Mouse (Mus musculus): ENCODE data around the gene Cd5l. TPM values are rescaled to one million over a fixed set of nuclear protein-coding genes. Genes with fewer than 3 reads are reported as not detected.
A peak's percentile ranks its signal among the peaks of the same experiment; 100 is the strongest.

The Cd5l gene
- total and polyA plus RNA-seq, 3 experiments, result 0.11 to 0.17 (median 0.11) TPM

GRCm38 (mm10) chr3:87383308-87383707 lies 25.6 kb downstream of the Cd5l start:
- TF ChIP-seq MYC (IDR thresholded peaks at IDR 0.05; ENCODE audit: low read depth, low read length) (peak; percentile 70; the same call in 1 of the 2 replicates), IRF4 (IDR thresholded peaks at IDR 0.05; ENCODE audit: low read depth, low read length) (peak; percentile 18; the same call in 1 of the 2 replicates), BHLHE40 (IDR thresholded peaks at IDR 0.05; ENCODE audit: low read depth, low read length) (peak; percentile 56), MAX (IDR thresholded peaks at IDR 0.05; ENCODE audit: low read length) (peak; percentile 67; the same call in 1 of the 2 replicates), GABPA (IDR thresholded peaks at IDR 0.05; ENCODE audit: insufficient replicate concordance, low read depth, low read length) (no peak), CHD2 (IDR thresholded peaks at IDR 0.05; ENCODE audit: low read length) (peak; percentile 66; the same call in 1 of the 2 replicates), EP300 (IDR thresholded peaks at IDR 0.05; ENCODE audit: low read length) (0 out of 2 replicates have a peak, but pooled peaks have one; percentile 24), ELF1 (IDR thresholded peaks at IDR 0.05; ENCODE audit: low read depth, low read length) (no peak), RCOR1 (conservative IDR thresholded peaks at IDR 0.05; ENCODE audit: low read depth, low read length) (no peak)
- H3K9ac ChIP-seq (ENCODE audit: insufficient read depth, low read depth), result no peak overlapping the region
- H3K27ac ChIP-seq (ENCODE audit: insufficient read depth, low read depth), result peak overlapping the region; percentile 63; the same call in 1 of the 2 replicates
- in situ Hi-C loops (cut with MboI; ENCODE audit: low pct_ligation_motif_present, low pct_unique_long_range_greater_than_20kb, low sequenced_read_pairs), result no loop called here
- no peak for DNase-seq (ENCODE audit: extremely low read depth)
- dilution Hi-C loops (cut with MboI; ENCODE audit: extremely low pct_ligation_motif_present, extremely low pct_unique_long_range_greater_than_20kb, low sequenced_read_pairs), result no loop called here
- H3K4me1 ChIP-seq (ENCODE audit: control insufficient read depth in 1 of 2, insufficient read depth in 2 of 2), result peaks cover 29 to 74% of the 10 kb centered on the region in 2 experiments
- peaks cover 5 to 43% of the 10 kb centered on the region in 2 experiments for H3K36me3 ChIP-seq (replicated peaks in 1 of 2; ENCODE audit: control insufficient read depth in 1 of 2, insufficient read depth in 1 of 2, low read length in 1 of 2)
- no peak overlapping the region for H3K4me3 ChIP-seq (replicated peaks in 1 of 3; ENCODE audit: low read depth in 2 of 3, low read length in 2 of 3, poor library complexity in 1 of 3)
- no peaks in the 10 kb centered on the region for H3K79me2 ChIP-seq (replicated peaks; ENCODE audit: control insufficient read depth, extremely low read depth, insufficient read depth, poor library complexity, severe bottlenecking)
- no peaks in the 10 kb centered on the region for H3K9me3 ChIP-seq (replicated peaks; ENCODE audit: low read length)
- H3K4me2 ChIP-seq (ENCODE audit: insufficient read depth, low read depth, poor library complexity, severe bottlenecking), result no peak overlapping the region
- no peaks in the 10 kb centered on the region for H3K27me3 ChIP-seq (replicated peaks)

- no peak overlapping the region for H3K9ac ChIP-seq (ENCODE audit: insufficient read depth, low read depth)
- DNase-seq (ENCODE audit: extremely low read depth), result peak; percentile 57
- in situ Hi-C loops (cut with MboI; ENCODE audit: low pct_ligation_motif_present, low pct_unique_long_range_greater_than_20kb, low sequenced_read_pairs), result no loop called here
- no peaks in the 10 kb centered on the region for H3K9me3 ChIP-seq (replicated peaks; ENCODE audit: low read length)
- dilution Hi-C loops (cut with MboI; ENCODE audit: extremely low pct_ligation_motif_present, extremely low pct_unique_long_range_greater_than_20kb, low sequenced_read_pairs), result no loop called here
- H3K4me2 ChIP-seq (ENCODE audit: insufficient read depth, low read depth, poor library complexity, severe bottlenecking), result peak overlapping the region; percentile 35; the same call in 1 of the 2 replicates
- H3K36me3 ChIP-seq (replicated peaks in 1 of 2; ENCODE audit: control insufficient read depth in 1 of 2, insufficient read depth in 1 of 2, low read length in 1 of 2), result peaks cover 18 to 61% of the 10 kb centered on the region in 2 experiments
- peaks cover 28 to 69% of the 10 kb centered on the region in 2 experiments for H3K4me1 ChIP-seq (ENCODE audit: control insufficient read depth in 1 of 2, insufficient read depth in 2 of 2)
- H3K27me3 ChIP-seq (replicated peaks), result no peaks in the 10 kb centered on the region
- H3K27ac ChIP-seq (ENCODE audit: insufficient read depth, low read depth), result peak overlapping the region; percentile 72; the same call in 1 of the 2 replicates
- TF ChIP-seq MAZ (IDR thresholded peaks at IDR 0.05; ENCODE audit: low read depth, low read length) (peak; percentile 62; the same call in 1 of the 2 replicates), TCF12 (IDR thresholded peaks at IDR 0.05; ENCODE audit: low read depth, low read length) (0 out of 2 replicates have a peak, but pooled peaks have one; percentile 23), ETS1 (conservative IDR thresholded peaks at IDR 0.05; ENCODE audit: low read depth, low read length) (0 out of 2 replicates have a peak, but pooled peaks have one; percentile 17), ELF1 (IDR thresholded peaks at IDR 0.05; ENCODE audit: low read depth, low read length) (no peak), SIN3A (IDR thresholded peaks at IDR 0.05; ENCODE audit: low read length) (0 out of 2 replicates have a peak, but pooled peaks have one; percentile 23), IRF4 (IDR thresholded peaks at IDR 0.05; ENCODE audit: low read depth, low read length) (0 out of 2 replicates have a peak, but pooled peaks have one; percentile 7)
- H3K4me3 ChIP-seq (replicated peaks in 1 of 3; ENCODE audit: low read depth in 2 of 3, low read length in 2 of 3, poor library complexity in 1 of 3), result no peak overlapping the region
- no peaks in the 10 kb centered on the region for H3K79me2 ChIP-seq (replicated peaks; ENCODE audit: control insufficient read depth, extremely low read depth, insufficient read depth, poor library complexity, severe bottlenecking)
Observed at GRCm38 (mm10) chr3:87385105-87385504, 27.4 kb downstream of the Cd5l start.

Data from CH12.LX (cell line).